Mouse (Mus musculus) A20 (cell line): Measurements from ENCODE around the gene Wwox.

Experiments
- DNase-seq: peaks from one replicate; pipeline ENCODE4 v3.0.0-alpha.2; 2011; ENCODE audit warnings: low read depth, low spot score

The Wwox gene

GRCm38 (mm10) chr8:115089744-115090143 lies 650.3 kb downstream of the Wwox start:
- DNase-seq: no peak

GRCm38 (mm10) chr8:115090202-115090601 lies 650.7 kb downstream of the Wwox start:
- DNase-seq: no peak

- no peak for DNase-seq
Observed at GRCm38 (mm10) chr8:115095548-115095947, 656.1 kb downstream of the Wwox start.

DNA sequence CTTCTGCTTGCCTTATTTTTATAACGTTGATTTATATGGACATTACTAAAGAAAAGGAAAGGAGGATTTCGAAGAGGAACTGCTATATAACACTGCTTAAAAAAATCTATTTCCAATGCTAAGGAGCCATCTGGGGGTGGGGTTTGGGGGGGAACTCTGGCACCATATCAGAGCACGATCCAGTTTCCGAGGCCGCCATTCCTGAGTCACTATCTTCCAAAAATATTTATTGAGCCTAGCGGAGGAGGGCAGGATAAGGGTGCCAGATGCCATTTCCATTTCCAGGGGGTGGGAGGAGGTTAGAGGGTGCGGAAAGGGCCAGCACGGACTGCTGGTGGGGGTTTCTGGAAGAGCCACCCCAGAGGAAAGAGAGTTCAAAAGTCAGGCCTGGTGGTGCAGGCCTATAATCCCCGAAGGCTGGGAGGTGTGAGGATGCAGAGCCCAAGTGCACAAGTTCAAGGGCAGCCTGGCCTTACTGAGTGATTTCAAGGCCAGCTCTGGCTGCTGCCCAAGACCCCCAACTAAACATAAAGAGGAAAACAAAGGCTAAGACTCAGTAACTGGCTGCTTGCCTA lies 658.6 kb downstream of the Wwox start:
- DNase-seq: no peak

DNA sequence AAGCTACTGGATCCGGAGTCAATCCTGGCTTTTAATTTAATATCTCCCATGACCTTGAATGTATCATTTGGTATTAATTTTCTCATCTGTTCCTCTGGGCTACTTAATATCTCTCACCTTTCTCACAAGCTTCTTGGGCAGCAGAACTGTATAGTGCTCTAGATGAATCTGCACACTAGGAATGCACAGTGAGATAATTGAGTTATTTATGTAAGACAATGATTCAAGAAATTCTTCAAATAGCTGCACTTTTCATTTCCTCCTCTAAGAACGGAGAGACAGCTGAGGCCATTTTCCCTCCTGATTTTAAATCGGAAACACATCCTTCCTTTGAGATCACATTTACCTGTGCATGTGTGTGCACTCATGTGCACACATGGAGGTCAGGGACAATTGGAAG lies 669.9 kb downstream of the Wwox start:
- no peak for DNase-seq

GRCm38 (mm10) chr8:115110423-115110822 lies 671.0 kb downstream of the Wwox start:
- DNase-seq: no peak

- no peak for DNase-seq
Observed at GRCm38 (mm10) chr8:115112062-115112461, 672.6 kb downstream of the Wwox start.

DNA sequence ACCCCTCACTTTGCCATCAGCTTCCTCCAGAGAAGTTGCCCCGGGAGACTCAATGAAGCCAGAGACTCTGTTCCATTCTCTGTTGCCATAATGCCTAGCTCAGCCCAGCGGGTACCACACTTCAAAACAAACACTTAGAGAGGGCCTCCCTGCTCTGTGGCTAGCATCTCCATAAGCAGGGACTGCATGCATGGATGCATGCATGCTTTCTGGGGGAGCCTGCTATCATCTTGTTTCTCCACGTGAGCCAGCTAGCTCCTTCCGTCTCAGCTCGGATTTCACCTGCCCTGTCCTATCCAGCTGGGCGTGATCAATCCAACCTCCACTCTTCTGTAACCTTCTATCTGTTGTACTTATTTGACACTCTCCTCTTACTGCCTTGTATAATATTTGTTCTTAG lies 675.0 kb downstream of the Wwox start:
- DNase-seq: no peak

- no peak for DNase-seq
Observed at GRCm38 (mm10) chr8:115126081-115126480, 686.6 kb downstream of the Wwox start.

- DNase-seq: no peak
Observed at GRCm38 (mm10) chr8:115126674-115127073, 687.2 kb downstream of the Wwox start.

DNA sequence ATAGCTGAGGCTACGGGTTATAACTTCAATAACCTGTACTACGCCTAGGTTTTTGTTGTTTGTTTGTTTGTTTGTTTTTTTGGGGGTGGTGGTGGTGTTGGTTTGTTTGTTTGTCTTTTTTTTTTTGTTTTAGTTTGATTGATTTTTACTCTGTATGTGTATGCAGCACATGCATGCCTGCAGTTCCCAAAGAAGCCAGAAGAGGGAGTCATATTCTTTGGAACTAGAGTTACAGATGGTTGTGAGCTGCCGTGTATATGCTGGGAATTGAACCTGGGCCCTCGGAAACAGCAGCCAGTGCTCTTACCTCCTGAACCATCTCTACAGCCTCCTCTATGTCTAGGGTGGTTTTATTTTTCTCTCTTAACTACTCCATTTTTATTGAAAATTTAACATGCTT lies 689.9 kb downstream of the Wwox start:
- DNase-seq: peak; percentile 1

GRCm38 (mm10) chr8:115133119-115133518 lies 693.7 kb downstream of the Wwox start:
- no peak for DNase-seq

GRCm38 (mm10) chr8:115133711-115134218 lies 694.3 kb downstream of the Wwox start:
- no peak for DNase-seq

GRCm38 (mm10) chr8:115136888-115137287 lies 697.4 kb downstream of the Wwox start:
- no peak for DNase-seq

DNA sequence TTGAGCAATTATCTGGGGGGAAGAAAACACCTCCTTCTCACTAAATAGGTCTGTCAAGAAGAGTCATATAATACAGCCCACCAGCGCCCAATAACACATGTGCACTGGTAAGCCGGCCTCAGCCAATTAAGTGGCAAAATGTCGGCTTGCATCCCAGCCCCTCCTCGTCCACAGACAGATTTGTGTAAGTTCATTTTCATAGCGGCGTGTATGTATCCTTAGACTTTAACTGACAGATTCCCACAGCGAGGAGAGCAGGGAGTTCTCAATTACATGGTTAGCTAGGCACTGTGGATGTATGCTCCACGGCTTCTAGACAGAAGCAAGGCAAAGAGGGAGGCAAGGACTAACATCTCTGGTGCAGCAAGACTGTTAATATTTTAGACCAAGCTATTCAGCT lies 702.2 kb downstream of the Wwox start:
- no peak for DNase-seq

DNA sequence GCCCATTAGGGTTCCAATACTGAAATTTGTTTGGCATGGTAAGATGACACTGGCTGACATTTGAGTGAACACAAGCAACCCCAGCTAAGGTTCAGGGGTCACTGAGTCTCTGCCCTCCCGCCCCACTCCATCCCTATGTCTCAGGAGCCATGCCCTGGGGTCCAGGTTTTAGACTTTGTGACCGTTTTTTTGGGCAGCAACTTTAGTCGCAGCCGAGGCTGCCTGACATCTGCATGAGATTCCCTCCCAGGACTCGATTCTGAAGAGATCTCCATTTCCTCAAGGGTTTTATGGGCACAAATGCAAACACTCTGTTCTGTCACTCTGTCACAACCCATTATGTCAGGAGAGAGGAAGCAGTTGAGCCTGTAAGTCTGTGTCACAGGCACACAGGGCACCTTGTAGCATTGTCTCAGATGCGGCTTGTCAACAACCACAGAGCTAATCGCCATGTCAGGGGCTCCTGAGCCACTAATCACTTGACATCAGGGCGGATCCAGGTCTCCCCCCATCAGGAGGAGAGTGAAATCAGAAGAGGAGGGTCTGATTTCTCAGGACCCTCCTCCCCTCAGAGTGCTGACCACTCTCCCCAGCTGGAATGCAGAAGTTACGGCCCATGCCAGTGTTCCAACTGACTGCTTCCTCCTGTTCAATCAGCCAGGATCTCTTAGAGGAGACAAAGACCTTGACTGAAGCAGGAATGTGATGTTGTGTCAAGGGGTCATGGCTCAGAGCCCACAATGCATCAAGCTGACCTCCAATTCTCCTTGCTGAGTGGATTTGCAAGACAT lies 704.3 kb downstream of the Wwox start:
- no peak for DNase-seq

DNA sequence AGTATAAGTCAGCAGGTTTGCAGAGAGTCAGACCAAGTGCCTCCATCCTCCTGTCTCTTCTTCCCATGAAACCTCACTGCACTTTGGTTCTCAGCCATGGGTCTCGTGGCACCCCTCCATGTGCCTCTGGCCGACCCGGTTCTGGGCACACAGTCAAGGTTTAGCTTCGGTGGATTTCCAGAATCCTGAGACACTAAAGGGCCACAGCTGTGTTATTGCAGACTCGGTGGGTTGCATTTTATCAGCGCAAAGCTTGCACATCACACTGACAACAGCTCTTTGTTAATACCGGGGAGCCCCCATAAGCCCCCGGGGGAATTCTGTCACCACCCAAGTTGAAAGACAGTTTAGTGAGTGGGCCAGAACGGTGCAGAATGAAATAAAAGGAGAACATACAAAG lies 707.6 kb downstream of the Wwox start:
- no peak for DNase-seq

DNA sequence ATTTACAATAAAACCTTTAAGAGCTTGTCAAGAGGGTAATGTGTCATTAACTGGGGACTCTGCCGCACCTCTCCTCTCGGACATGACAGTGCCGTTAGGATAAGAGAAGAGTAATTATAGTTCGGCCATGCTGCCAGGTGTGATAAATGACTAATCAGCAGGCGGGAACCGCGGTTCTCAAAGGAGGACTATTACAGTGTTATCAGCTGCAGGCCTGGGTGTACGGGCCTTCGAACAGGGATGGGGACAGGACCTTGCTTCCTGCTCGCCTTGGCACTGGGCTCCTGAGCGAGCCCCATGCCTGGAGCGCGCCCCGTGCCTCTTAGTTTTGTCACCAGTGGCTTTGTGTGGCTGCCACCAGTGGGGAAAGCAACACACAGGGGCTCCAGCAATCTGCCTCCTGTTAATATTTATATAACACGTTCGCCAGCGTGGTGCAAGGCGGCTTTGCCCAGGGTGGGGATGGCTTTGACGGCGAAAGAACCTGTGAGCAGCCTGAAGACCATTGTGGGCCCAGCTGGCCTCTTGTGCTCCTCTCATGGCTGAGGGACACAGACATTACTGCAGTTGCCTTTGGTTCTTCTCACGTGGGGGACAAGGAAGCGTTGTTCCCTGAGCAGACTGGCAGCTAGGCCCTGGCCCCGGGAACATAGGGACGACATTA lies 711.1 kb downstream of the Wwox start:
- no peak for DNase-seq

DNA sequence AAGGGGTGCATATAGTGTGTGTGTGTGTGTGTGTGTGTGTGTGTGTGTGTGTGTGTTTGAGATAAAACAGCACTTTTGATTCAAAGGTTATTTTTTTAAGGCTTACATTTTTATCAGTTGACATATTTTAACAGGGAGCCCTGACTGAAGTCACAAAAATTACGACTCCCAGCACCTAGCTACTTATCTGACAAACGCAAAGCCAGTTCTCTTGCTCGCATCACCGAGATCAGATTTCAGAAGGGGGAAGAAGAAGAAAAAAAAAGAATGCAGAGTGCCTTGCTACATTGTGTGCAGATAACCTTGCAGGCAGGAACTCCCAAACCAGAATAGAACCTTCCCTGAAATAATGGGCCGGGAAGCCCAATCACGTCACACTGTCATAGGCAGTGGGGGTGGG lies 712.0 kb downstream of the Wwox start:
- DNase-seq: no peak

- DNase-seq: no peak
Observed at GRCm38 (mm10) chr8:115154096-115154495, 714.6 kb downstream of the Wwox start.

DNA sequence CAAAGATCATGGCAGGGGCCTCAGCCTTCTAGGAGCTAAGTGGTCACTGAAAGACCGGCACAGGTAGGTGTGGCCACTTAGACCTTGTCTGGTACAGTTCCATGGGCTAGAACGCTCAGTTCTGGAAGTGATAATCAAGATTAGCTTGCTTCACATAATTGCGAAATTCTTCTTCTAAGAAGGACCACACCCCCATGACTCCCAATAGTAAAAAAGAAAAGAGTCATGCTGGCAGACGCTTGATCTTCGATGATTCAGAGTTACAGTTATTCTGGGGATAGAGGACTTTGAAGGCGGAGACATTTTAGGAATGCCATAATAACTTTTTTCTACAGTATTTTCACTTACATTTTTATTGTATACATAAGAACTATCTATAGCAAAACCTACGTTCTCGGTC lies 716.7 kb downstream of the Wwox start:
- no peak for DNase-seq

- DNase-seq: no peak
Observed at GRCm38 (mm10) chr8:115157977-115158720, 718.7 kb downstream of the Wwox start.
